Mouse (Mus musculus) right cerebral cortex, adult 2 months (tissue): Measurements from ENCODE around the gene Lrrc56.

ENCODE experiments used
- DNase-seq, 2 experiments: peaks; one replicate each; pipeline ENCODE4 v3.0.0; 2021 to 2022; ENCODE audit warnings: low spot score in 2 of 2

Gene Lrrc56

GRCm38 (mm10) chr7:141193948-141194347, at the start of gene Lrrc56, which contains the start of gene Hras:
Lrrc56 (plus strand) TSS chr7:141194157.
Hras (minus strand) TSS chr7:141194005.
- DNase-seq = peak; percentile 97 to 98

GRCm38 (mm10) chr7:141144650-141145049, 49.3 kb upstream of the Lrrc56 start:
- no peak for DNase-seq

DNA sequence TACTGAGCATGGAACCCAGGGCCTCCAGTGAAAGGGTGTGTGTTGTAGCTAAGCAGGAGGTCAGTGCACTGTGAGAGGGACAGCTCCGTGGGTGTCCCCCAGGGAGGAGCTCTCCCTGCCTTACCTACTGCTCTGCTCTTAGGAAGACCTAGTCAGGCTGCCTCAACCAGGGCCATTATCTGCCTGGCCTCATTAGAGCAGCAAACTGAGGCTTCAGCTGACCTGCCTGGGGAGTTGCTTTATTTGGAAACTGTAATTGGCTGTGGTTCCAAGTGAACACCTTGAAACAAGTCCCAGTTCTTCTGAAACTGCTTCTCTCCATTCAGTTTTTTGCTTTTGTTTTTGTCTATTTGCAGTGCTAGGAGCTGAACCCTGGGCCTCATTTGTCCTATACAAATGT, 48.6 kb upstream of the Lrrc56 start:
- no peak for DNase-seq

DNA sequence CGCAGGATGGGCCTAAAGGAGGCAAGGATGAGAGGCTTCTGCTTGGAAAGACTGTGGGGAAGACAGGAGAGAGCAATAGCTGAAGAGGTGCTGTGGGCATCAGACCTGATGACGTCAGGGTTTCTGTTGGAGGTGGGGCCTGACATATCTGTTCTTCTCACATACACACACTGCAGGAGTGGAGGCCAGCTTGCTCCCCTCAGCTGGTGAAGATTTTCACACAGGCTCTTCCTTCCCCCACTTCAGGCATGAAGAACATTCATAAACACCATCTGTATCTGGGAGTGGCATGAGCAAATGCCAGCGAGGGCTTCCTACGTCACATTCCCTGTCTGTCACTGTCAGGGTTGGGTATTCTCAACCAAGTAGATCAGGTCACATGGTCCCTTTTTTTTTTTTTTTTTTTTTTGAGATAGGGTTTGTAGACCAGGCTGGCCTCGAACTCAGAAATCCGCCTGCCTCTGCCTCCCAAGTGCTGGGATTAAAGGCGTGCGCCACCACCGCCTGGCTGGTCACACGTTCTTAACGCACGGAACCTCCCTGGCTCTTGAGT, 47.8 kb upstream of the Lrrc56 start:
- DNase-seq = no peak

GRCm38 (mm10) chr7:141147044-141147443, 46.9 kb upstream of the Lrrc56 start:
- no peak for DNase-seq

DNA sequence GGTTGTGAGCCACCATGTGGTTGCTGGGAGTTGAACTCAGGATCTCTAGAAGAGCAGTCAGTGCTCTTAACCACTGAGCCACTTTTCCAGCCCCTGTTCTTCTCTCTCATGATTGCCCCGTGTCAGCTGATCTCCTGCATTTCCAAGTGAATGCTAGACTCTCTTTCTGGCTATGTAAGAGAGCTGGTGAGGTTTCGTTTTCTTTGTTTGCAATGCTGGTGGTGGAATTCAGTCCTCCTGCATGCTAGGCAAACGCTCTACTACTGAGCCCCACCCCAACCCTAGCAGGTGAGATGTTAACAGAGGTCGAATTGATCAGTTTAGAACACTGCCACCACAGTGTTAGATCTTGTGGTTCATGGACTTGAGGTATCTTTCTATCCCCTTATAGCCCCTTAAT, 45.3 kb upstream of the Lrrc56 start:
- no peak for DNase-seq

DNA sequence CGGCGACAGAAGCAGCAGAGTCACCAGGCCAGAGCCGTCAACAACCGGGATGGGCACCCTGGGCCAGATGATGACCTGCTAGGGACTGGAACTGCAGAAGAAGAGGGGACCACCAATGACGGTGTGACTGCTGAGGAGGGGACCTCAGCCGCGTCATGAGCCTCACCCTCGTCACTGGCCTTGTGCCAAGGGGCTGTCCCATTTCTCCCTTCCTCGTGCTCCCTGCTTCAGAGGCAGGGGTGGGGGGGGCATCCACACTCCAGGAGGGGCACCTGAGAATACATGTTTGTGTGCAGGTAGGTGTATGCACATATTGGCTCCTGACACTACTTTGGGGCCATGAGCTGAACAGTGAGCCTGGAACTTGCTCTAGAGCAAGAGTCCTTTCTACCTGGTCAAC, 38.6 kb upstream of the Lrrc56 start:
- DNase-seq = no peak

DNA sequence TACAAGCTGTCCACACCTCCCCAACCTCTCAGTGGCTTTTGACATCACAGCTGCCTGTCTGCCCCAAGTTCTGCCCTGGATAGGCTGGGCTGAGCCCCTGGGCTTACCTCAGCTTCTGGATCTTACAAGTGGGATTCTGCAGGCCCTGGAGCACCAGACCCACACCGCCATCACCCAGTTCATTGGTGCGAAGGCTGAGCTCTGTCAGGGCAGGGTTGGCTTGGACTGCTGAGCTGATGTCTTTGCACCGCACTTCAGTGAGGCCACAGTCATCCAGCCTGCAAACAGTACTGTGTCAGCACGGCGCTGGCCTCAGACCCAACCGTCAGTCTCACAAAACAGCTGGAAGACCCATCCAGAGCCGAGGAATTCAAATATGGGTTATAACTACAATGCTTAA, 29.6 kb upstream of the Lrrc56 start:
- no peak for DNase-seq

DNA sequence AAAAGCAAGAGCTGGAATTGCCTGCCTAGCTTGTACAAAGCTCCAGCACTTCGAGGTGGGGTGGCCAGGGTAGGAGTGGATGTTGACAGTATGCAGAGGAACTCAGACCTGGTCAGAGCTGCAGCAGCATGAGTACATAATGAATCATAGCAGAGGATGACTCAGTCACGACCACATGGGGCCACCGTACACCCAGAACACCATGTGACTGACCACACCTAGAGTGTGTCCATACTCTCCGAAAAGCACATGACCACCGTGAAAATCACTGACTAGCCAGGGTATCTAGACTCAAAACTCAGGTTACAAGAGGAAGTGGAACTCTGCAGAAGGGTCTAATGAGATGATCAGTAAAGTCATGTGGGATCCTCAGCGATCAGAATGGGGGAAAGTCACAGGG, 29.1 kb upstream of the Lrrc56 start:
- DNase-seq = peak; percentile 17 to 42

GRCm38 (mm10) chr7:141167901-141168517, 25.9 kb upstream of the Lrrc56 start:
- DNase-seq = peak in 1 of 2 experiments; percentile 29

DNA sequence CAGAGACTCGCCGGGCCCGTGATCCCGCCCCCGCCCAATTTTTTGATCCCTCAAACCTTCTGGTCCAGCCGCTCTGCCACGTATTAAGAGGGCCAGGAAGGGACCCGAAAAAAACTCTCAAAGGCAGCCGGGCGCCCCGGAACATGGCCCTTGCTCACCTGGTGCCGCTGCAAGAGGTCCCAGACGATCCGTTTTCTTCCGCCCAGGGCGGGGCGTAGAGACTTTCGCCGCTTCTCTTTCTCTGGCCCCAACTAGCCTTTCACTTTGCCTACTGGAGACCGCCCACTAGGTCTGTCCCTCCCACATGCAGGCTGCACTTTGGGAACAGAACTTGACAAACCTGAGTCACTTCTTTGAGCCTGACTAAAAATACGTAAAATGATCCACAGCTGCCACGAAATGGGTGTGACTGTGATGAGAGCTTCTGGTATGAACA, 25.4 kb upstream of the Lrrc56 start:
- DNase-seq = peak; percentile 65

DNA sequence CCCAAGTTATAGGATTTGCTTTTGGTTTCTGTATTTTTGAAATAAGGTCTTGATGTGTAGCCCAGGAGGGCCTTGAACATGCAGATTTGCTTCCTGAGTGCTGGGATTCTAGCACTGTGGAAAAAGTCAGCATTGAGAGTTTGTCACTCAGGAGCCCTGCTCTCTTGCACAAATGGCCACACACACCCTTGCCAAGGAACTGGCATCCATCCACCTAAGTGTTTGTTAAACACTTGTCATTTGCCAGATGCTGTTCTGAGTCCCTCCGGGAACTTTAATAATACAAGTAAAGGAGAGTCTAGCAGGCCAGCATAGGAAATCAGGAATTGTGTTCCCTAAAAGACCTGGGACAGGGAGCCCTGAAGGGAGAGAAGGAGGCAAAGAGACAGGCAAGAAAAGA, 24.7 kb upstream of the Lrrc56 start:
- DNase-seq = no peak

GRCm38 (mm10) chr7:141169866-141170265, 24.1 kb upstream of the Lrrc56 start:
- DNase-seq = no peak

- DNase-seq = peak; percentile 93 to 95
Measured at GRCm38 (mm10) chr7:141172116-141173006, 21.6 kb upstream of the Lrrc56 start, which contains the start of gene Rnh1. Rnh1 (minus strand) TSS chr7:141172857.

- no peak for DNase-seq
Measured at GRCm38 (mm10) chr7:141173323-141173850, 20.6 kb upstream of the Lrrc56 start.

DNA sequence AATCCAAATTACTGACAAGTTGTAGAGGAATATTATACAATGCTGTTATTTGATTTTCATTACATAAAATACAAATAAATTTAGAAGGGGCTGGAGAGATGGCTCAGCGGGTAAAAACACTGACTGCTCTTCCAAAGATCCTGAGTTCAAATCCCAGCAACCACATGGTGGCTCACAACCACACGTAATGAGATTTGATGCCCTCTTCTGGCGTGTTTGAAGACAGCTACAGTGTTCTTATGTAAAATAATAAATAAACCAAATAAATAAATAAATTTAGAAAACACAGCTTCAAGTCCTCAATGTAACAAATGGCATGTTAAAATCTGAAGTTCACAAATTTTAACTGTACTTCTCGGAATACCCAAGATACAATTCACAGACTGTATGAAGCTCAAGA, 18.9 kb upstream of the Lrrc56 start:
- no peak for DNase-seq

DNA sequence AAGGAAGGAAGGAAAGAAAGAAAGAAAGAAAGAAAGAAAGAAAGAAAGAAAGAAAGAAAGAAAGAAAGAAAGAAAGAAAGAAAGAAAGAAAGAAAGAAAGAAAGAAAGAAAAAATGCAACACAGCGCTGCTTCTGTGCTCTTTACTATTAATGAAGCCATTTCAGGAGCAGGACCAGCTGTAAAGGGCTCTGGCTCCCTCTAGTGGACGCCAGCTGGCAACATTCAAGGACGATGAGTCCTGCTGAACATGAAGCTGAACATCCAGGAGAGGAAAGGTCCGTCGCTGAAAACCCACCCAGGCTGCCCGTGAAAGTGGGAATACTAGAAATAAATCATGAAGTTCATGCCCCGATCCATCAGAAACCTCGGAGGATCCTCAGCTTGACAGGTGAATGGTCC, 17.8 kb upstream of the Lrrc56 start:
- peak; percentile 92 to 93 for DNase-seq

- DNase-seq = no peak
Measured at GRCm38 (mm10) chr7:141188194-141188593, 5.8 kb upstream of the Lrrc56 start.

DNA sequence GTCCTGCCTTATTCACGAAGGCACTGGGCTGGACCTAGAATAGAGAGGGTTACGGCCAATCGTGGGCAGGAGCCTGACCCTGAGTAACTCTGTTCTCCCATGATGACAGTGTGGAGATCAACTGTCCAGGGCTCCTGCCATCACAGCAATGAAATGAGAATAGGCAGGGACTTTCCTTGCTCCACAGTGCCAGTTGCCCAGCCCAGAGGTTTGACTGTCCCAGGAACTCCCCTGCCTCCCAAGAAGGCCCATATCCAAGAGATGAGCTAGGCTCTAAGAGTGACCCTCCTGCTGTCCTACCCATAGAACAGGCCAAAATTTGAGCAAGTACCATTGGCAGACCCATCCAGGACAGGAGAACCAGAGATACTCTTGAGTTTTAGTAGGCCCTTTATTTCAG, 5.2 kb upstream of the Lrrc56 start:
- DNase-seq = no peak

GRCm38 (mm10) chr7:141190220-141190619, 3.7 kb upstream of the Lrrc56 start:
- DNase-seq = no peak

GRCm38 (mm10) chr7:141191036-141191435, 2.9 kb upstream of the Lrrc56 start:
- DNase-seq = no peak
